Mouse (Mus musculus): ENCODE data around the gene Il1f5.

- TF ChIP-seq POLR2A (IDR thresholded peaks at IDR 0.05; ENCODE audit: insufficient read depth, low read depth, low read length), result no peak
- TF ChIP-seq CTCF (IDR thresholded peaks at IDR 0.05), result no peak
Measured at GRCm38 (mm10) chr2:24267503-24267902, 9.3 kb upstream of the Il1f5 start.

All from heart, adult 2 months (tissue).